Mouse (Mus musculus): ENCODE results near the gene Ramp1.
A peak's percentile ranks its signal among the peaks of the same experiment; 100 is the strongest.

The Ramp1 gene

GRCm38 (mm10) chr1:91179533-91180173, at the start of gene Ramp1:
Ramp1 (plus strand) TSS chr1:91179822.
- peak in 1 of 2 experiments; percentile 21 for DNase-seq (ENCODE audit: low spot score in 2 of 2)

- DNase-seq (ENCODE audit: low spot score in 2 of 2): no peak
Observed at GRCm38 (mm10) chr1:91137036-91137435, 42.6 kb upstream of the Ramp1 start.

GRCm38 (mm10) chr1:91144813-91145212, 34.8 kb upstream of the Ramp1 start, which contains the start of gene Rbm44:
Rbm44 (plus strand) TSS chr1:91145089.
- no peak for DNase-seq (ENCODE audit: low spot score in 2 of 2)

- no peak for DNase-seq (ENCODE audit: low spot score in 2 of 2)
Observed at GRCm38 (mm10) chr1:91151509-91151908, 28.1 kb upstream of the Ramp1 start.

- no peak for DNase-seq (ENCODE audit: low spot score in 2 of 2)
Observed at GRCm38 (mm10) chr1:91166798-91167197, 12.8 kb upstream of the Ramp1 start.

GRCm38 (mm10) chr1:91169157-91169556, 10.5 kb upstream of the Ramp1 start:
- no peak for DNase-seq (ENCODE audit: low spot score in 2 of 2)

- DNase-seq (ENCODE audit: low spot score in 2 of 2): no peak
Observed at GRCm38 (mm10) chr1:91174796-91175195, 4.8 kb upstream of the Ramp1 start.

- no peak for DNase-seq (ENCODE audit: low spot score in 2 of 2)
Observed at GRCm38 (mm10) chr1:91176026-91176425, 3.6 kb upstream of the Ramp1 start.

- DNase-seq (ENCODE audit: low spot score in 2 of 2): no peak
Observed at GRCm38 (mm10) chr1:91176871-91177270, 2.8 kb upstream of the Ramp1 start.

- peak; percentile 50 to 63 for DNase-seq (ENCODE audit: low spot score in 2 of 2)
Observed at GRCm38 (mm10) chr1:91179086-91179485, 536 bp upstream of the Ramp1 start.

GRCm38 (mm10) chr1:91180174-91180565, 548 bp downstream of the Ramp1 start:
- no peak for DNase-seq (ENCODE audit: low spot score in 2 of 2)

- DNase-seq (ENCODE audit: low spot score in 2 of 2): no peak
Observed at GRCm38 (mm10) chr1:91180723-91181122, 1.1 kb downstream of the Ramp1 start.

- no peak for DNase-seq (ENCODE audit: low spot score in 2 of 2)
Observed at GRCm38 (mm10) chr1:91181261-91181660, 1.6 kb downstream of the Ramp1 start.

- peak in 1 of 2 experiments; percentile 14 for DNase-seq (ENCODE audit: low spot score in 2 of 2)
Observed at GRCm38 (mm10) chr1:91181784-91182450, 2.3 kb downstream of the Ramp1 start.

- DNase-seq (ENCODE audit: low spot score in 2 of 2): no peak
Observed at GRCm38 (mm10) chr1:91183305-91183704, 3.7 kb downstream of the Ramp1 start.

- DNase-seq (ENCODE audit: low spot score in 2 of 2): no peak
Observed at GRCm38 (mm10) chr1:91186677-91187076, 7.1 kb downstream of the Ramp1 start.

GRCm38 (mm10) chr1:91187315-91187714, 7.7 kb downstream of the Ramp1 start:
- DNase-seq (ENCODE audit: low spot score in 2 of 2): no peak

GRCm38 (mm10) chr1:91187786-91188640, 8.4 kb downstream of the Ramp1 start:
- DNase-seq (ENCODE audit: low spot score in 2 of 2): no peak

- no peak for DNase-seq (ENCODE audit: low spot score in 2 of 2)
Observed at GRCm38 (mm10) chr1:91188851-91189460, 9.3 kb downstream of the Ramp1 start.

- no peak for DNase-seq (ENCODE audit: low spot score in 2 of 2)
Observed at GRCm38 (mm10) chr1:91192184-91192583, 12.6 kb downstream of the Ramp1 start.

GRCm38 (mm10) chr1:91193242-91193641, 13.6 kb downstream of the Ramp1 start:
- no peak for DNase-seq (ENCODE audit: low spot score in 2 of 2)

- no peak for DNase-seq (ENCODE audit: low spot score in 2 of 2)
Observed at GRCm38 (mm10) chr1:91193680-91194079, 14.1 kb downstream of the Ramp1 start.
